17 mouse cellular contexts compared by ENCODE assay signal in the genomic region with DNA sequence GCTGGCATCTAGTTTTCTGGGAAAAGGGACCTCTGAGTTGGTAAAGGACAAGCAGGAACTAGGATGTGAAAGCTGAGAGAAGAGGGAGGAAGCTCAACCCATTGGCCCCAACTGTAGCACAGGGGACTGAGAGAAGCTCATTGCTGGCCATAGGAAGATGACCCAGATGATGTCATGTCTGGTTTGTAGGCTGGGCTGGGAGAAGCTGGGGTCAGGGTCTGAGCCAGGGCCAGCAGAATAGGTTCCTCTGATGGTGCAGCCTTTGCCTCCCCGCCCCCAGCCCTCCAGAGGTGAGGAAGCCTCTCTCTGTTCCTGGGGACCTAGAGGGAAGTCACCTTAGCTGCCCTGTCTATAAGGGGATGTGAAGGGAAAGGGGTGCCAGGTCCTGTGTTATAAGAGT.
"Had no signal": no experiment of that assay in that cellular context is flagged by ENCODE, and none has a peak within 500 bp of the region (broad histone marks: within the 10 kb centered on the region; RNA-seq: fewer than 3 reads in every experiment).

No protein-coding gene starts in this region.

- H3K27ac ChIP-seq: lung, embryonic 15.5 days; macrophage; midbrain, embryonic 13.5 days; midbrain, embryonic 15.5 days; neural tube, embryonic 12.5 days; stomach, embryonic 15.5 days; stomach, postnatal 0 days had no signal

- ATAC-seq: liver, postnatal 0 days; lung, postnatal 0 days; midbrain, embryonic 13.5 days; midbrain, embryonic 15.5 days had no signal

- H3K9ac ChIP-seq: liver, postnatal 0 days; lung, embryonic 15.5 days; midbrain, embryonic 13.5 days; midbrain, embryonic 15.5 days; neural tube, embryonic 12.5 days; stomach, embryonic 15.5 days had no signal

- H3K4me1 ChIP-seq: stomach, embryonic 15.5 days had no signal

- H3K9me3 ChIP-seq: lung, embryonic 15.5 days; midbrain, embryonic 13.5 days; midbrain, embryonic 15.5 days; neural tube, embryonic 12.5 days; stomach, embryonic 15.5 days had no signal

- H3K27me3 ChIP-seq: lung, embryonic 15.5 days; midbrain, embryonic 13.5 days; midbrain, embryonic 15.5 days; neural tube, embryonic 12.5 days; stomach, embryonic 15.5 days had no signal

- DNase-seq: liver, postnatal 0 days; lung, adult 2 months; lung, postnatal 14 days; lung, postnatal 36 days; right cerebral cortex, postnatal 14 days; thymus, adult 2 months; thymus, postnatal 25 days; thymus, postnatal 4 days had no signal

- H3K4me2 ChIP-seq: lung, embryonic 15.5 days; midbrain, embryonic 13.5 days; midbrain, embryonic 15.5 days; neural tube, embryonic 12.5 days; stomach, embryonic 15.5 days had no signal

- H3K36me3 ChIP-seq: midbrain, embryonic 13.5 days; midbrain, embryonic 15.5 days; neural tube, embryonic 12.5 days; stomach, embryonic 15.5 days had no signal

- H3K4me3 ChIP-seq: lung, embryonic 15.5 days; megakaryocyte, embryonic 14.5 days; midbrain, embryonic 13.5 days; midbrain, embryonic 15.5 days; neural tube, embryonic 12.5 days; stomach, embryonic 15.5 days had no signal
